Mouse (Mus musculus) brain, adult 2 months (tissue): ENCODE results near the gene Cdc34.
"Not testable (repeated sequence)": the region's sequence is repeated elsewhere in the genome, so short reads cannot be mapped to it uniquely, and the experiment has no call there.

Source experiments
- DNase-seq: peaks from one replicate; pipeline ENCODE4 v3.0.0; 2011; ENCODE audit warnings: low read depth, low spot score

Gene Cdc34

DNA sequence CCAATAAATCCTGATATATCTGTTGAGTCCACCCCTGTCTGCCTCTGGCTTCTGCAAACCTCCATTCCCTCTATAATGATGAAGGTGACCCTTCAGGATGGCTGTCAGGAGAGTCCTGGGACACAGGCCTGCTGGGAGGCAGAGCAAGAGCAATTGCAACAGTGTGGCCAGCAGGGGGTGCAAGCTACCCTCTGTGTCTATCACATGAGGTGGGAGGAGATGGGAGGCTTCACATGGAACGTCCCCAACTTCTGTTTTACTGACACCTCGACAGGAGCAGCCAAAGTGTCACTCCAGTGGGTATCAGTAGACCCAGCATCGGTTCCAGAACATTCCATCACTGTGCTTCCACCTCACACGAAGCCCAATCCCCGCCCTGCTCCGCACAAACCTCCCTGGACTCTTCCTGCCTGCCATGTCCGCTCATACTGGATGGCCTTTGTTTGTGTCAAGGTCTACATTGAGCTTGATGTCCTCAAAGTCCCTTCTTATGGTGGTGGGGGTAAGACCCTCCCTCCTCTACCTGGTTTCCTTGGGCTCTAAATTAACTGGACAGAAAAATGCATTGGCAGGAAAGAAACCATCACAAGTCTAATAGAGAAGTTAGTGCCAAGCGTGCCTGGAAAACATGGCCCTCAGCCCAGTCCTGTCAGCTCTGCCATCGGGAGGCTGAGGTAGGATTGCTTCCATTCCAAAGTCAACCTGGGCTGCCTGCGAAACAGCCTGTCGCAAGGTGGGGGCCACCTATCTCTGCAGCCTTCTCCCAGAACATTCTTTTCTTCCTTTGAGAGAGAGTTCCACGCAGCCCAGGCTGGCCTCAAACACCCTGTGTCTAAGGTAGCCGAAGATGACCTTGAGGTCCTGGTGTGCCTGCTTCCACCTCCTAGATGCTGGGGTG is 13.5 kb downstream of the Cdc34 start:
- DNase-seq, result peak; percentile 94

DNA sequence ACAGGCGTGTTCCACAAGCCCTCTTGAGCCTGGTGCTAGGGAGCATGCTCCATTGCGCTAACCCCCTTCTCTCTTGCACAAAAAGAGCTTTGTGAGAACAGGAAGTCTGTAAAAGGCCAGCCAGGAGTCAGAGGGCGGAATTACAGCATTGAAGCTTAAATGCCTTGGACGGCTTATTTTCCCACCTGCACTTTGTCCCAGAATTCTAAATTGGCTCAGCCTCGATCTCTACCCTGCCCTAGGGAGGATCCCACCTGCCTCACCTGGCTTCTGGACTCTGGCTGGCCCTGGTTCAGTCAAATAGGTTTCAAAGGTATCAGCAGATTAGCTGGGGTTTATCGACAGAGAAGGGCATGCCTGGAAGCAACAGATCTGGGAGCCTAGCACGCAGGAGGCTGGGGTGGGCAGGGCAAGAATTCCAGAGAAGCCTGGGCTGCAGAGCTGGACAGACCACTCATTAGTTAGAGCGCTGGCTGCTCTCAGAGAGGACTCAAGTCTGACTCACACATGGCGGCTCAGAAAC is 14.2 kb downstream of the Cdc34 start:
- DNase-seq, result peak; percentile 67

GRCm38 (mm10) chr10:79697916-79698315 is 15.9 kb downstream of the Cdc34 start:
- peak; percentile 95 for DNase-seq

- no peak for DNase-seq
Measured at GRCm38 (mm10) chr10:79698459-79698858, 16.5 kb downstream of the Cdc34 start.

DNA sequence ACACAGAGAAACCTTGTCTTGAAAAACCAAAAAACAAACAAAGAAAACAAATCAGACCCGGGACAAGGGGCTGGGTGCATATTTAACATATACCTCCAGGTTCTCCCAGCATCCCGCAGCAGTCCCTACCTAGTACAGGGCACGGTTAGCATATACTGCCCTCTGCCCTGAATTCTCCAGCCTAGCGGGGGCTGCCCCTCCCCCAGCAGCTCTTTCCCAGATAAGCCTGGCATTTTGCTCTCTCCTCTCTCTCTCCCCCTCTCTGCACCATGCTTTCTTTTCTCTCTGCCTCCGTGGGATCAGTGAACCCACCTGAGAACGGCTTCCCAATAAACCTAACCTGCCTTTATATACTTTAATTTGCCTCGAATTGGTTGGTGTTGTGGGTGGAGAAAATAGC is 18.7 kb downstream of the Cdc34 start:
- no peak for DNase-seq

DNA sequence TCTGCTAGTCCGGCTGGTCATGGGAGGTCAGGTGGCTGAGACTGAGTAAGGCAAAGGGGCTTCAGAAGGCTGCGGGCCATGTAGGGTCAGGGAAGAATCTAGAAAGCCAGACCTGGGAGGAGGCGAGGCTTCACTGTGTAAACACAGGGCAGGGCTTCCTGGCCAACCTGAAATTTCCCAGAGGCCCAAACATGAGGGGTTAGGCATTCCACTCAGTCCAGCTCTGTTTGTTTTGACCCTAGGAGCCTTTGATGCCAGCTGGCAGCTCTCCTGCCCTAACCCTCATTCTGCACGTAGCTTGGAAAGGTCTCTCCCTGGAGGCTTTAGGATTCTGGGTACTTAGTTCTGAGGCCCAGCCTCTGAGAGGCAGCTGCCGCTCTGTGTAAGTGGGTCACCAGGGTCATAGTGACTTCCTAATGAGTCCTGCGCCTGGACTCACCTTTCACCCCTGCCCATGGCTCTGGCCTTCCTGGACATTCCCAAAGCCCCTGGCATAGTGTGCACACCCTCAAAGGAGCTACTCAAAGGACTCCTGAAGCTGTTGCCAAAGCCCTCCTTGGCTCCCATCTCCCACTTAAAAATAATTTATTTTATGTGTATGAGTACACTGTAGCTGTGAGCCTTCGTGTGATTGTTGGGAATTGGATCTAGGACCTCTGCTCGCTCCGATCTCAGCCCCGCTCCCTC is 19.6 kb downstream of the Cdc34 start:
- DNase-seq, result no peak

DNA sequence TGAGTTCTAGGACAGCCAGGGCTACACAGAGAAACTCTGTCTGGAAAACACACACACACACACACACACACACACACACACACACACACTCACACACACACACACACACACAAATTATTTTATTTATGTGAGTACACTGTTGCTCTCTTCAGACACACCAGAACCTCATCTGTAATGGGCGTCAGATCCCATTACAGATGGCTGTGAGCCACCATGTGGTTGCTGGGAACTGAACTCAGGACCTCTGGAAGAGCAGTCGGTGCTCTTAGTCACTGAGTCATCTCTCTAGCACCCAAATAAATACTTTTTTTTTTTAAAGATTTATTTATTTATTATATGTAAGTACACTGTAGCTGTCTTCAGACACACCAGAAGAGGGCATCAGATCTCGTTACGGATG is 21.0 kb downstream of the Cdc34 start:
- not testable (repeated sequence) for DNase-seq

DNA sequence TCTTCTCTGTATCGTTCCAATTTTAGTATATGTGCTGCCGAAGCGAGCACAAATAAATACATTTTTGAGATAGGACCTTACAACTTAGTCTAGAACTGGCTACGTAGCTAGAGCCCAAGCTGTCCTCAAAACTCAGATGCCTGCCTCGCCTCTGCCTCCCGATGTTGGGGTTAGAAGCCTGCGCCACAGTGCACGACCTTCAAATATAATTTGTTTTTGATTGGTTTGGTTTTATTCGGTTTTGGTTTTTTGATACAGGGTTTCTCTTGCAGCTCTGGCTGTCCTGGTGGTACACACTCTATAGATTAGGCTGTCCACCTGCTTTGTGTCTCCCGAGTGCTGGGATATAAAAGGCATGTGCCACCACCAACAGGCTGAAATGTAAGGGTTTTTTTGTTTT is 21.5 kb downstream of the Cdc34 start:
- no peak for DNase-seq

GRCm38 (mm10) chr10:79704065-79704969 is 22.3 kb downstream of the Cdc34 start, which contains the start of gene Bsg:
Gene Bsg, plus strand, starts transcription at chr10:79704491.
- peak; percentile 100 for DNase-seq

DNA sequence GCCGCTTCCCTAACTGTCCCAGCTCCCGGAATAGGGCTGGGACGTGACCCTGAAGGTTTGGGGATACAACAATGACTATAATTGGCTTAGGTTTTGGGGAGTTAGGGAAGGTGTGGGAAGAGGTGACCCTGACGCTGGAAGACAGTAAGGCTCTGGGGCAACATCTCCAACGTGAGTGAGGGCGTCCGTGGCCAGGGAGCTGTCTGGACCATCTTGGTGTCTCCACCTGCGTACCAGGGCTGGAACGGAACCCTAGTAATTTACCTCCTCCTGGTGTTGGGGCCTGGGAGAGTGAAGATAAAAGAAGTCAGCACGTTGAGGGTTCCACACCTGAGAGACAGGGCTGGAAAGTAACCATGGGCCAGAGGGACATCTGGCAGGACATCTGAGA is 23.0 kb downstream of the Cdc34 start:
- no peak for DNase-seq

DNA sequence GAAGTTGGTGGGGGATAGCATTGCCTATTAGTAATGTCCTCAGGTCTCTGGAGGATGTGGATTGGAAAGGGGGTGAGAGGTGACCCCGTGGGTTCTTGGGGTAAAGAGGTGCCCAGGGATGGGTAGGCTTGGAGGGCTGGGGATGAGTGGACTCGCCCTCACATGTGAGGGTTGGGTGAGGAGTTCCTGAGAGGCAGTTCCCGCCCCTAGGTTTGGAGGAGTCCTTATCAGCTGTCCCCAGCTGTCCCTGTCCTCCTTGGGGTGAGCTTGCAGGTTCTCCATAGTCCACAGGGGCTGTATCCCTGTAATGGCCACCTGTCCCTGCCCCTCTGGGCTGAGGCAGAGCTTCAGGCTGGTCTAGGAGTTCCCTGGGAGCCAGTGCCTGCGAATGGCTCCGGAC is 24.0 kb downstream of the Cdc34 start:
- no peak for DNase-seq

- DNase-seq, result peak; percentile 52
Measured at GRCm38 (mm10) chr10:79706406-79707094, 24.6 kb downstream of the Cdc34 start.

DNA sequence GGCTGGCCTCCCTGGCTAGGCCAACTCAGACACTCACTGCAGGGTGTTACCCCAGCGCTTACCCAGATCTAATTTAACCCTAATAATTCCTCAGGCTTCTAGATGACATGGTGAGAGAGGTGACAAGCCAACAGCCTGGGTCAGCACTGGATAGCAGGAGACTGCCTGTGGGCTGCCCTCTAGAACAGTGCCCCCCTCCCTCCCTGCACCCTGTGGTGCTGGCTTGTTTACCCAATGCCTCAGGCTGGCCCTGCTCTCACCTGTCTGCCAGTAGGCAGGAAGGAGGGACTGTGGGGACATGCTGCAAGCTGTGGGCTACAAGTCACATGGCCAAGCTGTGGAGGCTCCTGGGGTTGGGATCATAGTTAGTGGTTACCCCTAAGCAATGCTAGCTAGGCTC is 25.2 kb downstream of the Cdc34 start:
- DNase-seq, result peak; percentile 79

- peak; percentile 53 for DNase-seq
Measured at GRCm38 (mm10) chr10:79707759-79708158, 25.8 kb downstream of the Cdc34 start.

GRCm38 (mm10) chr10:79708668-79709067 is 26.7 kb downstream of the Cdc34 start:
- no peak for DNase-seq

DNA sequence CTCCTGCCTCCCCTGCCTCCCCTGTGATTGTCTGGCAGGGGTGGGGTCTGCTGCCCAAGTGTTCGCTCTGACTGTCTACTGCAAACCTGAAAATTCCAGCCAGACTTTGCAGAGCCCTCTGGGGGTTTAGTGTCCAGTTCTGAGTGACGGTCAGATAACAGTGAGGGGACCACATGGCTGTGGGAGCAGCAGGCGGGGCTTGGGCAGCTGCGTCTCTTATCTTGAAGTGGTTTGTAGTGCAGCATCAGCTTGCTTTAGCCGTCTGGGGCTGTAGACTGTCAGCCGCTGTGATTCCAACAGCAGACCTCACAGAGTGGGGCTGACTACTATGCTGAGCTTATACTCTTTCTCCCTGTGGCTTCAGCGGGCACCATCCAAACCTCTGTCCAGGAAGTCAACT is 27.3 kb downstream of the Cdc34 start:
- no peak for DNase-seq

- peak; percentile 46 for DNase-seq
Measured at GRCm38 (mm10) chr10:79712029-79712428, 30.0 kb downstream of the Cdc34 start.

- peak; percentile 93 for DNase-seq
Measured at GRCm38 (mm10) chr10:79712499-79713126, 30.6 kb downstream of the Cdc34 start.

DNA sequence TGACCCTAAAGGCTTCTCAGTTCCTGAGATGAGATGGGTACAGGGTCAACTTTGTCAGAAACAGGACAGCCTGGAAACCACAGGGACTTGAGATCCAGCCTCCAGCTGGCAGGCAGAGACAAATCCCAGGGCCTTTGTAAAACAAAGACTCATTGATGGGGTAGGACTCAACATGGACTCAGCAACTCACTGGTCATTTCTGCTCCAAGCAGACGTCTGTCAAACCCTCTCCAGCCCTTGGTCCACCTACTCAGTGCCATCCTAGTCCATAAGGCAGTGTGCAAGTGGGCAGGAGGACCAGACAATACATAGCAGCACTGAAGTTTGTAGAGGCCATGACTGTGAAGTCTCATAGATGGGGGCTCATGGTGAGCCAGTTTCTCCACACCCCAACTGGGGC is 31.2 kb downstream of the Cdc34 start:
- peak; percentile 62 for DNase-seq

DNA sequence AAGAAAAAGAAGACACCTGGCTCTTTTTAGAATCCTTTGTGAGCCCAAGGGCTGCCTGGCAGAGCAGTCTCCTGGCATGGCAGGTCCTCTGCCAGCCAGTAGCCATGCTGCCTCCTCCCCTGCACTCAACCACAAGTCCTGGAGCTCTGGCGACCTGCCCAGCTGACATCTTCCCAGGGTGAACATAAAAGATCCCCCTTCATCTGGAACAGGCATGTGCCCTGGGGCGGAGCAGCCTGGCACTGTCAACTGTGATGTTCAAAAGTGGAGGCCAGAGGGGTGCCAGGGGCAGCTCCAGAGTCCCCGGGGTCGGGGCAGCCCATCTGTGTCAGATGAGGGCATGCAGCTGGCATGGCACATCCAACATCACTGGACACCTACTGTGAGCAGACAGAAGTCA is 33.0 kb downstream of the Cdc34 start:
- DNase-seq, result peak; percentile 53
